Mouse (Mus musculus): ENCODE data around the gene Oxsm. TPM values are rescaled to one million over a fixed set of nuclear protein-coding genes. Genes with fewer than 3 reads are reported as not detected.

The Oxsm gene
- polyA plus RNA-seq, 1 experiment from 2014 or later, result 1.1 TPM

- no peak for ATAC-seq (ENCODE audit: low FRiP score)
- Histone ChIP-seq H3K27ac (no peak overlapping the region), H3K9me3 (no peaks in the 10 kb centered on the region), H3K4me1 (replicated peaks) (no peaks in the 10 kb centered on the region), H3K4me2 (no peak overlapping the region), H3K4me3 (no peak overlapping the region), H3K9ac (no peak overlapping the region), H3K27me3 (no peaks in the 10 kb centered on the region), H3K36me3 (peaks cover 26% of the 10 kb centered on the region)
- WGBS, result 88% methylated on average over 2 of the region's 2 CpGs
Measured at GRCm38 (mm10) chr14:16256209-16256608, 6.6 kb upstream of the Oxsm start.

GRCm38 (mm10) chr14:16255745-16256144 lies 6.1 kb upstream of the Oxsm start:
- H3K27ac ChIP-seq, result no peak overlapping the region
- 93% methylated on average over 3 of the region's 3 CpGs for WGBS
- no peak for ATAC-seq (ENCODE audit: low FRiP score)

GRCm38 (mm10) chr14:16250099-16250498 lies 491 bp upstream of the Oxsm start:
- peak overlapping the region; percentile 76 for H3K4me3 ChIP-seq
- H3K27me3 ChIP-seq, result no peaks in the 10 kb centered on the region
- peak overlapping the region; percentile 90 for H3K4me2 ChIP-seq
- no peak for ATAC-seq (ENCODE audit: low FRiP score)
- H3K9ac ChIP-seq, result peak overlapping the region; percentile 92
- peaks cover 7% of the 10 kb centered on the region for H3K4me1 ChIP-seq (replicated peaks)
- no peaks in the 10 kb centered on the region for H3K9me3 ChIP-seq
- 75% methylated on average over 3 of the region's 3 CpGs for WGBS
- H3K36me3 ChIP-seq, result peaks cover under 1% of the 10 kb centered on the region
- H3K27ac ChIP-seq, result no peak overlapping the region

More at GRCm38 (mm10) chr14:16255745-16256144, 6.1 kb upstream of the Oxsm start:
- no peak overlapping the region for H3K4me2 ChIP-seq
- H3K9ac ChIP-seq, result no peak overlapping the region
- H3K27me3 ChIP-seq, result no peaks in the 10 kb centered on the region
- H3K4me1 ChIP-seq (replicated peaks), result no peaks in the 10 kb centered on the region; the same call in 1 of the 2 replicates
- H3K9me3 ChIP-seq, result no peaks in the 10 kb centered on the region
- H3K36me3 ChIP-seq, result peaks cover 24% of the 10 kb centered on the region
- H3K4me3 ChIP-seq, result no peak overlapping the region

GRCm38 (mm10) chr14:16248603-16249157 lies 928 bp downstream of the Oxsm start:
- peak; percentile 52 for ATAC-seq (ENCODE audit: low FRiP score)
- H3K9me3 ChIP-seq, result no peaks in the 10 kb centered on the region
- peak overlapping the region; percentile 90 for H3K4me2 ChIP-seq
- H3K36me3 ChIP-seq, result no peaks in the 10 kb centered on the region
- peak overlapping the region; percentile 92 for H3K9ac ChIP-seq
- no peaks in the 10 kb centered on the region for H3K27me3 ChIP-seq
- 18% methylated on average over 9 of the region's 9 CpGs for WGBS
- H3K4me3 ChIP-seq, result peak overlapping the region; percentile 76
- peaks cover 16% of the 10 kb centered on the region for H3K4me1 ChIP-seq (replicated peaks)
- H3K27ac ChIP-seq, result peak overlapping the region; percentile 77

- peak overlapping the region; percentile 90; the same call in 1 of the 2 replicates for H3K4me2 ChIP-seq
- H3K9ac ChIP-seq, result no peak overlapping the region
- H3K27me3 ChIP-seq, result no peaks in the 10 kb centered on the region
- 80% methylated on average over 3 of the region's 3 CpGs for WGBS
- H3K4me1 ChIP-seq (replicated peaks), result peaks cover 18% of the 10 kb centered on the region
- no peaks in the 10 kb centered on the region for H3K9me3 ChIP-seq
- H3K4me3 ChIP-seq, result 0 out of 2 replicates have a peak overlapping the region, but pooled peaks have one; percentile 76
- H3K27ac ChIP-seq, result no peak overlapping the region
- no peaks in the 10 kb centered on the region for H3K36me3 ChIP-seq
- ATAC-seq (ENCODE audit: low FRiP score), result no peak
Measured at GRCm38 (mm10) chr14:16248135-16248534, 1.5 kb downstream of the Oxsm start.

GRCm38 (mm10) chr14:16246340-16246912 lies 3.2 kb downstream of the Oxsm start:
- Histone ChIP-seq H3K27me3 (no peaks in the 10 kb centered on the region), H3K36me3 (no peaks in the 10 kb centered on the region), H3K4me3 (no peak overlapping the region), H3K9ac (no peak overlapping the region), H3K9me3 (no peaks in the 10 kb centered on the region), H3K4me2 (no peak overlapping the region), H3K27ac (no peak overlapping the region), H3K4me1 (replicated peaks) (peaks cover 24% of the 10 kb centered on the region)
- ATAC-seq (ENCODE audit: low FRiP score), result no peak
- WGBS, result 91% methylated on average over 2 of the region's 2 CpGs

GRCm38 (mm10) chr14:16245127-16245526 lies 4.5 kb downstream of the Oxsm start:
- ATAC-seq (ENCODE audit: low FRiP score), result no peak
- no peak overlapping the region for H3K27ac ChIP-seq

GRCm38 (mm10) chr14:16244370-16244769 lies 5.2 kb downstream of the Oxsm start:
- no peaks in the 10 kb centered on the region for H3K9me3 ChIP-seq
- H3K4me2 ChIP-seq, result no peak overlapping the region
- H3K9ac ChIP-seq, result no peak overlapping the region
- ATAC-seq (ENCODE audit: low FRiP score), result no peak
- H3K27me3 ChIP-seq, result no peaks in the 10 kb centered on the region
- H3K27ac ChIP-seq, result no peak overlapping the region
- H3K4me1 ChIP-seq (replicated peaks), result peaks cover 17% of the 10 kb centered on the region
- H3K36me3 ChIP-seq, result peaks cover 5% of the 10 kb centered on the region; the same call in 1 of the 2 replicates
- WGBS, result 58% methylated on average over 2 of the region's 2 CpGs
- no peak overlapping the region for H3K4me3 ChIP-seq

More at GRCm38 (mm10) chr14:16245127-16245526, 4.5 kb downstream of the Oxsm start:
- no peak overlapping the region for H3K4me3 ChIP-seq
- H3K36me3 ChIP-seq, result peaks cover under 1% of the 10 kb centered on the region; the same call in 1 of the 2 replicates
- WGBS, result 66% methylated on average over 1 of the region's 1 CpGs
- no peaks in the 10 kb centered on the region for H3K9me3 ChIP-seq
- peaks cover 23% of the 10 kb centered on the region for H3K4me1 ChIP-seq (replicated peaks)
- H3K27me3 ChIP-seq, result no peaks in the 10 kb centered on the region
- H3K9ac ChIP-seq, result no peak overlapping the region
- H3K4me2 ChIP-seq, result no peak overlapping the region

GRCm38 (mm10) chr14:16243603-16244209 lies 5.9 kb downstream of the Oxsm start:
- 22% methylated on average over 10 of the region's 10 CpGs for WGBS
- Histone ChIP-seq H3K9ac (peak overlapping the region; percentile 78), H3K9me3 (no peaks in the 10 kb centered on the region), H3K36me3 (peaks cover 5% of the 10 kb centered on the region; the same call in 1 of the 2 replicates), H3K4me2 (peak overlapping the region; percentile 63), H3K27ac (peak overlapping the region; percentile 84; the same call in 1 of the 2 replicates), H3K4me3 (peak overlapping the region; percentile 52), H3K27me3 (no peaks in the 10 kb centered on the region), H3K4me1 (replicated peaks) (peaks cover 17% of the 10 kb centered on the region)
- ATAC-seq (ENCODE audit: low FRiP score), result no peak

- peak overlapping the region; percentile 84 for H3K27ac ChIP-seq
- 4% methylated on average over 34 of the region's 34 CpGs for WGBS
- H3K9me3 ChIP-seq, result no peaks in the 10 kb centered on the region
- peak; percentile 92 for ATAC-seq (ENCODE audit: low FRiP score)
- peaks cover 17% of the 10 kb centered on the region for H3K4me1 ChIP-seq (replicated peaks)
- peak overlapping the region; percentile 63 for H3K4me2 ChIP-seq
- H3K9ac ChIP-seq, result peak overlapping the region; percentile 78
- H3K27me3 ChIP-seq, result no peaks in the 10 kb centered on the region
- peak overlapping the region; percentile 52 for H3K4me3 ChIP-seq
- H3K36me3 ChIP-seq, result peaks cover 5% of the 10 kb centered on the region; the same call in 1 of the 2 replicates
Measured at GRCm38 (mm10) chr14:16242947-16243602, 6.5 kb downstream of the Oxsm start.

- Histone ChIP-seq H3K27ac (peak overlapping the region; percentile 84; the same call in 1 of the 2 replicates), H3K27me3 (no peaks in the 10 kb centered on the region), H3K36me3 (peaks cover 5% of the 10 kb centered on the region; the same call in 1 of the 2 replicates), H3K9ac (peak overlapping the region; percentile 78), H3K4me3 (peak overlapping the region; percentile 52; the same call in 1 of the 2 replicates), H3K9me3 (no peaks in the 10 kb centered on the region), H3K4me2 (peak overlapping the region; percentile 63), H3K4me1 (replicated peaks) (peaks cover 17% of the 10 kb centered on the region)
- 97% methylated on average over 10 of the region's 10 CpGs for WGBS
- ATAC-seq (ENCODE audit: low FRiP score), result no peak
Measured at GRCm38 (mm10) chr14:16242193-16242815, 7.3 kb downstream of the Oxsm start.

- Histone ChIP-seq H3K4me2 (no peak overlapping the region), H3K27ac (no peak overlapping the region), H3K27me3 (no peaks in the 10 kb centered on the region), H3K9ac (no peak overlapping the region), H3K36me3 (peaks cover 5% of the 10 kb centered on the region; the same call in 1 of the 2 replicates), H3K4me3 (no peak overlapping the region), H3K4me1 (replicated peaks) (no peaks in the 10 kb centered on the region), H3K9me3 (no peaks in the 10 kb centered on the region)
- 68% methylated on average over 3 of the region's 3 CpGs for WGBS
- ATAC-seq (ENCODE audit: low FRiP score), result no peak
Measured at GRCm38 (mm10) chr14:16236466-16236865, 13.1 kb downstream of the Oxsm start.

Measured in hindbrain, embryonic 13.5 days (tissue).